Mouse (Mus musculus) monocyte, adult 5-6 weeks (primary cell): ENCODE data around the gene Frem1. TPM values are rescaled to one million over a fixed set of nuclear protein-coding genes. Genes with fewer than 3 reads are reported as not detected.

Experiments
- ATAC-seq: fragments of 153-309, 156-312 bp; replicated peaks from 2 replicates; pipeline ENCODE4 v1.8.0; 2017; ENCODE audit warnings: mild to moderate bottlenecking; ENCODE audit not compliant: low TSS enrichment, insufficient number of reproducible peaks, severe bottlenecking, poor library complexity, low FRiP score
- total RNA-seq: library from RNA; stranded (forward); fragments of 200-1000, 200-491, 200-594 nt; gene quantifications from 3 replicates; pipeline ENCODE4 v1.2.3, GENCODE M21; 2017

The Frem1 gene
- total RNA-seq, 1 experiment from 2014 or later = not detected

DNA sequence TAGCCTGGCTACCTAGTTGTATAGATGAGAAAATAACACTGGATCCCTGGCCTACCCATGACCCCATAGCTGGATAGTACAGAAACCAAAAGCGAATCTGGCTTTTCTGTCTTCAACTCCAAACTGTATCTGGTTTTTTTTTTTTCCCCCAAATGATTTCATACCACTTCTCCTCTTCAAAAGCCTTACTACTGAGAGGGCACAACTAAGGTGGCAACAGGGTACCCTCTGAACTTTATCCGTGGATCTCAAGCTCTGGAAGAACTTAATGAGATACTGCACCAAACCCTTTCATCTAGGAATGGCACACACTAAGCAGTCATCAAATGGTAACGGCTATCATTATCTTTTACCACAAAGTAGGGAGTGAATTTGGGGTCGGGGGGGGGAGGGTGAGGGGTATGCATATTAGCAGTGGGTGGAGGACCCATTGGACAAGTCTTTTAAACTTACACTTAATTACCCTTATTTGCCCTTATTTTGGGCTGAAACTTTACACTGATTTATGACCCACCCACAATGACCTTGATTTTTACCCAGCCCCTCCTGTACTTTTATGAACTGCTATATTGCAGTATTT, 193.6 kb downstream of the Frem1 start:
- ATAC-seq = no peak

GRCm38 (mm10) chr4:82856986-82857385, 195.2 kb downstream of the Frem1 start:
- ATAC-seq = no peak

GRCm38 (mm10) chr4:82853809-82854208, 198.3 kb downstream of the Frem1 start:
- no peak for ATAC-seq

DNA sequence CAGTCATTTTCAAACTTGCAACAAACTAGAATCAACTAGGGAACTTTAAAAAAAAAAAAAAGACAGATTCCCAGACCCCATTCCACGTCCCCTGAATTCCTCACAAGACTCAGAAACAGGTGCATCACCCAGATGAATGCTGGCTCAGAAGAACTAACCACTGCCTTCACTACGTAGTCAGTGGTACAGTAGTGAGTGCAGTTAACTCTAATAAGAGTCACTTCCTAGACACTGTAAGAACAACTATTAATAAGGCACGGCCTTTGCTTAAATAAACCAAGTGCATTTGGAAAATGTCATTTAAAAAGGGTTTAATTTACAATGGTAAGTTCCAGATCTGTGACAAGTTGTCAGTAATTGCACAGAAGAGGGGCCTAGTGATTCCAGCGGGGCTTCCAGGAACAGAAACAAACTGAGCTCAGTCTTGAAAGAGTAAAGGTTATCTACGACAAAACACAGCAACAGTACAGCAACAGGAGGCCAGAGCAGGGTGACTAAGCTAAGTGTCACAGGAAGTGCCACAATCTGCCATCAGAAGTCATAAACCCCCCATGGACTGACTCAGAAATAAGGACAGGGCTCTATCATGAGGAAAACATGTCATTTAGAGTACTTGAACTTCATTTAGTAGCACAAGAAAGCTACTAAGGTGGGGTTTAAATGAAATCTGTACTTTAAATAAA, 203.4 kb downstream of the Frem1 start:
- ATAC-seq = no peak

Other genes starting within 250 kb of the Frem1 start
- 11.5 to 21.9 TPM (median 13.4 TPM) in 3 replicates for gene Zdhhc21, start 192.4 kb downstream of the Frem1 start, total RNA-seq
- not detected in 3 replicates for gene Cer1, start 167.2 kb downstream of the Frem1 start, total RNA-seq